Mouse (Mus musculus) heart, embryonic 16.5 days (tissue): Measurements from ENCODE around the gene Il17ra. TPM values are rescaled to one million over a fixed set of nuclear protein-coding genes. Genes with fewer than 3 reads are reported as not detected.
A peak's percentile ranks its signal among the peaks of the same experiment; 100 is the strongest.

ENCODE experiments used
- ATAC-seq: fragments of 200-750 bp; cut with Nextera tagmentation; replicated peaks from 2 replicates; pipeline ENCODE4 v1.8.0; 2017; ENCODE audit warnings: moderate number of reproducible peaks; ENCODE audit not compliant: insufficient read depth, low FRiP score; ENCODE audit errors: extremely low read depth
- H3K27ac ChIP-seq: fragments of 300-500 bp; sonication (generic); 2 replicates; pipeline ENCODE4 v1.5.1; 2014; ENCODE audit warnings: mild to moderate bottlenecking, low read length, control low read depth, moderate library complexity
- H3K27me3 ChIP-seq: fragments of 300-500 bp; sonication (generic); 2 replicates; pipeline ENCODE4 v1.6.1; 2014; ENCODE audit warnings: low read length, mixed read lengths; ENCODE audit not compliant: control insufficient read depth, insufficient read depth
- H3K36me3 ChIP-seq: fragments of 300-500 bp; sonication (generic); 2 replicates; pipeline ENCODE4 v1.6.1; 2014; ENCODE audit not compliant: control insufficient read depth, insufficient read depth
- H3K4me1 ChIP-seq: fragments of 300-500 bp; sonication (generic); 2 replicates; pipeline ENCODE4 v1.6.1; 2014; ENCODE audit warnings: low read length, mixed read lengths; ENCODE audit not compliant: control insufficient read depth, insufficient read depth
- H3K4me2 ChIP-seq: fragments of 300-500 bp; sonication (generic); 2 replicates; pipeline ENCODE4 v1.6.1; 2014; ENCODE audit warnings: low read depth, mild to moderate bottlenecking, control low read depth, low read length
- H3K4me3 ChIP-seq: fragments of 300-500 bp; sonication (generic); 2 replicates; pipeline ENCODE4 v1.5.1; 2014; ENCODE audit warnings: mild to moderate bottlenecking, control low read depth, low read length
- H3K9ac ChIP-seq: fragments of 300-500 bp; sonication (generic); 2 replicates; pipeline ENCODE4 v1.6.1; 2014; ENCODE audit warnings: low read length, control low read depth
- H3K9me3 ChIP-seq: fragments of 300-500 bp; sonication (generic); replicated peaks from 2 replicates; pipeline ENCODE4 v1.6.1; 2016; ENCODE audit warnings: low read length; ENCODE audit not compliant: control insufficient read depth
- WGBS: fragments of 180-500 bp; shearing (Covaris S2); extraction: QIAGEN DNeasy Blood & Tissue Kit; methylation state at CpG from one replicate; pipeline ENCODE4 v1.1.7; 2014; 5-methylcytosine and 5-hydroxymethylcytosine counted together
- polyA plus RNA-seq: library from polyadenylated mRNA; unstranded; fragments of >200 nt; fragmentation: Nextera tagmentation; extraction: Ambion mirVana; gene quantifications from 2 replicates; pipeline ENCODE4 v1.2.1, GENCODE M21; 2015

Gene Il17ra
- polyA plus RNA-seq, 1 experiment from 2014 or later = 9.0 TPM

DNA sequence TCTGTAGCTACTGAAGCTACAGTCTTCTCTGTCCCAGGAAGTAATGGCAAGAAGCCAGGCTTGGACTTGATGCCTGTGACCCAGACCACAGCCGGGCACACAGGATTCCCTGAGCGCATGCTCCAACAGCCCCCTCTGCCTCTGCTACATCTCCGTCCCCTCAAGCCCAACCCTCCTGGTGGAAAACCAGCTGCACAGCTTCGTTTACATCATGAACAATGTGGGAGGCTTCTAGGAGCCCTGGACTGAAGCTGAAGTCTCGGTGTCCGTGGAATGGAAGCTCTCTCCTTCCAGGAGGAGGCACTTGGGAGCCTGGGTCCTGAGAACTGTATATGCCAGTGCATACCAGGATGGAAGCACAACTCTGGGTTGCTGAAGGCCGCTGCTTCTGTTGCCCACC is 46.9 kb downstream of the Il17ra start:
- WGBS = 74% methylated on average over 7 of the region's 7 CpGs
- Histone ChIP-seq H3K9me3 (no peaks in the 10 kb centered on the region), H3K4me2 (no peak overlapping the region), H3K4me3 (no peak overlapping the region), H3K27me3 (no peaks in the 10 kb centered on the region), H3K9ac (no peak overlapping the region), H3K27ac (no peak overlapping the region), H3K4me1 (no peaks in the 10 kb centered on the region), H3K36me3 (peaks cover 12% of the 10 kb centered on the region)
- no peak for ATAC-seq

DNA sequence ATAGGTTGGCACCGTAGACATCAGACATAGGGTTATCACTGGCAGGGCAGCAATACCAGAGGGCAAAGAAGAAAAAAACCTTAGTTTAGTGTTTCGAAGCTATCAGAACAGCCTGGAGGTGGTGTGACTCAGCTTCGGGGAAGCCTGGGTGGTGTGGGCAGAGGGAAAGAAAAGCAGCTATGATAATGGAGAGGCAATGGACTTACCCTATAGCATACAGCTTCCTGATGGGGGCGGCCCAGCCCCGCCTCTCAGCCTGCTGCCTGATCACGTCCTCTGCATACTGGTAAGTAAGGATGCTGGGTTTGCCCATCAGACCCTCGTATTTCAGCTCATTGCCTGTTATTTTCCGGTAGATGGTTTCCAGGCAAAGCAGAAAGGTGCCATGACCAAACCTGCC is 47.4 kb downstream of the Il17ra start:
- Histone ChIP-seq H3K9ac (no peak overlapping the region), H3K9me3 (no peaks in the 10 kb centered on the region), H3K4me1 (no peaks in the 10 kb centered on the region), H3K27ac (no peak overlapping the region), H3K4me2 (no peak overlapping the region), H3K4me3 (no peak overlapping the region), H3K36me3 (peaks cover 12% of the 10 kb centered on the region), H3K27me3 (no peaks in the 10 kb centered on the region)
- no peak for ATAC-seq
- WGBS = 85% methylated on average over 8 of the region's 8 CpGs

DNA sequence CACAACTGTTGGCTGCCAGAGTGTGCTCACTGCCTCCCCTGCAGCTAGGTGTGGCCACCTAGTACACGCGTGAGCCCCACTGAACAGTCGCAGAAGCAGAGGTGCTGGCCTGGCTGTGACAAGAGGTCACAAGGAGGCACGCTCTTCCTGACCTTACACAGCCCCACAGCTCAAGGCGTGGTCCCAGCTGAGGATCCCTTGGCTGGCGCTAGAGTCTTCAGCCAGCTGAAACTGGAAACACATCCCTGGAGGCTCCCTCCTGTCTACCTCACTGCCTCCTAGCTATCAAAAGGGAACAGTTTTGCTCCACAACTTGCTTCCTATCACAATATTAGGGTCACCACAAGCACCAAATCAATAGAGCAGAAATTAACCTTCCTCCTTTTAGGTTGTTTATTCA is 48.2 kb downstream of the Il17ra start:
- Histone ChIP-seq H3K36me3 (peaks cover 12% of the 10 kb centered on the region), H3K27ac (no peak overlapping the region), H3K4me2 (no peak overlapping the region), H3K27me3 (no peaks in the 10 kb centered on the region), H3K9ac (no peak overlapping the region), H3K4me1 (no peaks in the 10 kb centered on the region), H3K4me3 (no peak overlapping the region), H3K9me3 (no peaks in the 10 kb centered on the region)
- no peak for ATAC-seq
- 82% methylated on average over 6 of the region's 6 CpGs for WGBS

DNA sequence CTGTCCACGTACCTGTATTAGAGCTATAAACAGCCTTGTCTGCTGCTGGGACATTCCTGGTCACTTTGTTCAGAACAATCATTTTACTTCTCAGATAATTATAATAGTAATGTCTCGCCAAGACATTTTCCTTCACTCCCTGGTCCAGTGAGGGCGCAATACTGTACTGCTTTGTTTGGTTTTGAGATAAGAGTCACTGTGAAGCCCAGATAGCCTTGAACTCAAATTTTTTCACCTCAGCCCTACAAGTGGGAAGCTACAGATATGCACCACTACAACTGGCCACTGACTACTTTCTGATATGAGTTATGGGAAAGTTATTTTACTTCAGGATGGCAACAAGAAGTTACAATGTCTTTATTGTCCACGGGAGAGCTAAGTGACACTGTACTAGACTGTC is 53.4 kb downstream of the Il17ra start:
- Histone ChIP-seq H3K9me3 (no peaks in the 10 kb centered on the region), H3K4me2 (no peak overlapping the region), H3K4me3 (no peak overlapping the region), H3K4me1 (no peaks in the 10 kb centered on the region), H3K27ac (no peak overlapping the region), H3K27me3 (no peaks in the 10 kb centered on the region), H3K36me3 (peaks cover 22% of the 10 kb centered on the region), H3K9ac (no peak overlapping the region)
- 71% methylated on average over 4 of the region's 4 CpGs for WGBS
- ATAC-seq = no peak

DNA sequence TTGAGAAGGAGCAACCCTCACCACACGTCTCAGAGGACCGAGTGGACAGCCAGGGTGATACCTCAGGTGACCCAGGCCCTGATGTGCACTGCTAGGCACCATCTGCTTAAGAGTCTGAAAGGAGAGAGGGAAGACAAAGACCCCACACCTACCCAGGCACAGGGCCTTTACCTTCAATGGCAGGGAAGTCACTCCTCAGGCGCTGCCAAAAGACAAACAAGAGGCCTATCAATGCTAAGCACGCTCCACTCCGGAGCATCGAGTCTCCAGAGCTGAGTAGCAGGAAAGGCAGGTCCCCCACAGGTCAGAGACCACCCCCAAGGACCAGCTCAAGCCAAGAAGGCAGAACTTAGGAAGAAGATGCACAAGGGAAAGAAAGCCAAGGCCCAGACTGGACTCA is 53.8 kb downstream of the Il17ra start:
- Histone ChIP-seq H3K4me2 (no peak overlapping the region), H3K27me3 (no peaks in the 10 kb centered on the region), H3K9me3 (no peaks in the 10 kb centered on the region), H3K4me3 (no peak overlapping the region), H3K27ac (no peak overlapping the region), H3K9ac (no peak overlapping the region), H3K36me3 (peaks cover 22% of the 10 kb centered on the region), H3K4me1 (no peaks in the 10 kb centered on the region)
- no peak for ATAC-seq
- WGBS = 76% methylated on average over 6 of the region's 6 CpGs

DNA sequence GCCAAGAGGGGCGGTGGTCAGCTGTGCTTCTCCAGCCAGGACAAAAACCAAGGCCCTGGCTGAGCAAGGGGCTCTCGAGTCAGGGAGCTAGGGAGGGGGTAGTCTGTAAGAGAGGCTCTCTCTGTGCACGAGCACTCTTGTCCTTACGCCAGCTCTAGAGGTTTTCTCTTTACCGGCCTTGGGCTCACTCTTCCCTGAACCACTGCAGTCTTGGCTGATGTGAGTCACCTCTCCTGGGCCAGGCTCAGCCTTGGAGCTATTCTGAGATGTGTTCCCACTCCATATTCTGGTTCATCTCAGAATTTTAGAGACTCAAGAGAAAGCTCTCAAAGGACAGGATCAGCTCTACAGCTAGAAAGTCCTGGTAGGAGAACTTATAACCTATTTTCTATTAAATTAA is 54.3 kb downstream of the Il17ra start:
- no peak overlapping the region for H3K9ac ChIP-seq
- no peak for ATAC-seq
- H3K27me3 ChIP-seq = no peaks in the 10 kb centered on the region
- no peaks in the 10 kb centered on the region for H3K4me1 ChIP-seq
- 77% methylated on average over 5 of the region's 5 CpGs for WGBS
- H3K4me2 ChIP-seq = no peak overlapping the region
- H3K27ac ChIP-seq = no peak overlapping the region
- H3K9me3 ChIP-seq = no peaks in the 10 kb centered on the region
- H3K4me3 ChIP-seq = no peak overlapping the region
- peaks cover 25% of the 10 kb centered on the region for H3K36me3 ChIP-seq

DNA sequence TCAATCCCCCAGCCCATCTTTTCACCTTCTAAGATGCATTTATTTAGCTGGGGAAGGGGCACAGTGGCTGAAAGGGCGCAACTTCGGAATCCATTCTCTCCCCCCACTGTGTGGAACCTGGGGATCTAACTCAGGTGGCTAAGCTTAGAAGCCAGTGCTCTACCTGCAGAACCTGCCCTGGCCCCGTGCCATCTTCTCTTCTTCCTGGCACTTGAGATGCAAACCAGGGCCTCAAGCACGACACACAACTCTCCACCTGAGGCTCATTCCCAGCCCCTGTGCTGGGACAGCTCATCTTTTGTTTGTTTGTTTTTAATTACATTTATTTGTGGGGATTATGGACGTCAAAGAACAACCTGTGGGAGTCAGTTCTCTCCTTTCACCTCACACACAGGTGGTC is 56.6 kb downstream of the Il17ra start:
- no peak for ATAC-seq
- Histone ChIP-seq H3K9ac (no peak overlapping the region), H3K4me1 (no peaks in the 10 kb centered on the region), H3K27ac (no peak overlapping the region), H3K4me3 (no peak overlapping the region), H3K36me3 (peaks cover 20% of the 10 kb centered on the region), H3K27me3 (no peaks in the 10 kb centered on the region), H3K9me3 (no peaks in the 10 kb centered on the region), H3K4me2 (no peak overlapping the region)
- 77% methylated on average over 5 of the region's 5 CpGs for WGBS

DNA sequence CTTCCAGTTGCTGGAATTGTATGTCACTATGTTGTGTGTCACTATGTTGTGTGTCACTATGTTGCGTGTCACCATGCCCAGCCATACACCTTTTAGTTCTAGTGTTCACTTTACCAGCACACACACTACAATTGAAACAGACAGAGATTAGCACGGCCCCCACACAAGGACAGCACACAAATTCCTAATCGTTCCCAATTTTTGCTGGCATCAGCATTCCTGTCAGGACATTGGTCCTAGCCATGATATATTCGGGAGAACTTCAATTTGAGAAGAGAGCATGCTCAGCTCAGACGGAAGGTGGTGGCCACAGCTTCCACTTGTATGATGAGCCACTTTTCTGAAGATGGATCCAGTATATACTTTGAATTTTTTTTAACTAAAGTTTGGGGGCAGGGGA is 61.7 kb downstream of the Il17ra start:
- H3K4me1 ChIP-seq = peaks cover under 1% of the 10 kb centered on the region
- no peak overlapping the region for H3K4me3 ChIP-seq
- H3K36me3 ChIP-seq = peaks cover 18% of the 10 kb centered on the region
- no peak overlapping the region for H3K4me2 ChIP-seq
- no peaks in the 10 kb centered on the region for H3K9me3 ChIP-seq
- H3K27me3 ChIP-seq = no peaks in the 10 kb centered on the region
- H3K27ac ChIP-seq = no peak overlapping the region
- no peak for ATAC-seq
- WGBS = 88% methylated on average over 5 of the region's 5 CpGs
- H3K9ac ChIP-seq = no peak overlapping the region

DNA sequence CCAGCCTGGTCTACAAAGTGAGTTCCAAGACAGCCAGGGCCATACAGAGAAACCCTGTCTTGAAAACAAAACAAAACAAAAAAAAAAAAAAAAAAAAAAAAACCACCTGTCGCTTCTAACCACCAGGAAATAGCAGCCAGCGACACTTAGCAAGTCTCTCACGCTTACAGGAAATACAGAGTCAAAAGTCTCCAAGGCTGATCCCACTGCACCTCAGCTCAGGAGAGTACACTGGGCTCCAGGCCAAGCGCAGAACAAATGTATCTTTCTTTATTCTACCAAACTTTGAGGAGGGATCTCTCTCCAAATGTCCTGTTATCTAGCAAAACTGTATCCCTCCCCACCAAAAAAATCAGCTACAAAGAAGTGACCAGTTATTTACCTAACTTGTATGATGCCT is 66.1 kb downstream of the Il17ra start:
- WGBS = 70% methylated on average over 4 of the region's 4 CpGs
- Histone ChIP-seq H3K4me3 (no peak overlapping the region), H3K4me2 (no peak overlapping the region), H3K4me1 (peaks cover 5% of the 10 kb centered on the region), H3K27ac (peak overlapping the region; percentile 4; the same call in 1 of the 2 replicates), H3K9me3 (no peaks in the 10 kb centered on the region), H3K9ac (no peak overlapping the region), H3K36me3 (no peaks in the 10 kb centered on the region), H3K27me3 (no peaks in the 10 kb centered on the region)
- ATAC-seq = no peak
